Mouse (Mus musculus): ENCODE data around the gene Gm13199. TPM values are rescaled to one million over a fixed set of nuclear protein-coding genes. Genes with fewer than 3 reads are reported as not detected.

Gene Gm13199
- total RNA-seq (2014; rRNA removed) (0.31 and 2.8 TPM in 2 replicates), polyA plus RNA-seq (2015; fragmentation: Nextera tagmentation; extraction: Ambion mirVana) (0.28 and 0.38 TPM in 2 replicates)

- H3K4me3 ChIP-seq (ENCODE audit: low read depth, low read length) = no peak within 1 kb of the TSS
- H3K4me1 ChIP-seq (ENCODE audit: insufficient read depth) = no peaks in the 10 kb centered on the region
- ATAC-seq = no peak
- 87% methylated on average over 3 of the region's 3 CpGs for WGBS
- no peak within 1 kb of the TSS for H3K4me2 ChIP-seq (ENCODE audit: low read depth)
- H3K9ac ChIP-seq = no peak within 1 kb of the TSS
- H3K36me3 ChIP-seq (ENCODE audit: insufficient read depth) = peaks cover 37% of the 10 kb centered on the region
- DNase-seq = no peak
- H3K27me3 ChIP-seq (ENCODE audit: insufficient read depth, low read length) = no peaks in the 10 kb centered on the region
- H3K9me3 ChIP-seq (ENCODE audit: low read length) = no peaks in the 10 kb centered on the region
- no peak within 1 kb of the TSS for H3K27ac ChIP-seq (ENCODE audit: low read depth, low read length)
- no peak for TF ChIP-seq CTCF (IDR thresholded peaks at IDR 0.05; ENCODE audit: low read depth)
Measured at GRCm38 (mm10) chr2:5862834-5863233, at the start of gene Gm13199. Gm13199 (minus strand) TSS chr2:5862934.

DNA sequence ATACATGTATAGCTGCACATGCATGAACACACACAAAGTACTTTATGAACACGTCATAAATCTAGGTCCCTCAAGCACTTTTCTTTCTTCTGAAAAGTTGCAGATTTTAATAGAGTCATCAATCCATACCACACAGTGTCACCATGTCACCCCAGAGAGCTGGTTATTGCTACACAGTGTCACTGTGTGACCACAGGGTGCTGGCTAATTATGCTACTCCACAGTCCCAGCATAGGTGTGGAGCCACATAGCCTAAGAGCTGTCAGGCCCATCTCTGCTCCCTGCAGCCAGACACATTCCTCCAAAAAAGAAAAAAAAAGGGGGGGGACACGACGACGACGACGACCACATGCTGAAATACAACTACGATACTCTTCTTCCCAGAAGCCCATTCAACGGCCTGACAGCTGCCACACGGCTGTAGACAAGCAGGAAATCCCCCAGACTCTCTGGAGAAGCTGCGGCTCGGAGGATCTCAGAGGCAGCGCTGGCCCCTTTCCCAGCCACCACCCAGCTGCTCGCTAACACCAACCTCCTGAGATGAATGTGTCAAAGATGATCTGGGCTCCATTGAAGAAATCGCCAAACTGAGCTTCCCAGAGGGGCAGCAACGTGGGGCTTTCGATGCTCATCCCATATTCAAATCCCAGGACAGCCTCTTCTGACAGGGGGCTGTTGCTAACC is 48.7 kb upstream of the Gm13199 start:
- ATAC-seq = peak; percentile 60
- Histone ChIP-seq H3K9me3 (ENCODE audit: low read length) (no peaks in the 10 kb centered on the region), H3K27me3 (ENCODE audit: insufficient read depth, low read length) (no peaks in the 10 kb centered on the region), H3K36me3 (ENCODE audit: insufficient read depth) (peaks cover 20% of the 10 kb centered on the region), H3K4me1 (ENCODE audit: insufficient read depth) (no peaks in the 10 kb centered on the region; the same call in 1 of the 2 replicates), H3K27ac (ENCODE audit: low read depth, low read length) (no peak overlapping the region), H3K4me3 (ENCODE audit: low read depth, low read length) (no peak overlapping the region), H3K4me2 (ENCODE audit: low read depth) (no peak overlapping the region), H3K9ac (no peak overlapping the region)
- 57% methylated on average over 16 of the region's 16 CpGs for WGBS
- no peak for TF ChIP-seq CTCF (IDR thresholded peaks at IDR 0.05; ENCODE audit: low read depth)
- peak; percentile 26 for DNase-seq

GRCm38 (mm10) chr2:5906625-5907024 is 43.9 kb upstream of the Gm13199 start:
- H3K4me2 ChIP-seq (ENCODE audit: low read depth) = no peak overlapping the region
- H3K4me3 ChIP-seq (ENCODE audit: low read depth, low read length) = no peak overlapping the region
- no peaks in the 10 kb centered on the region for H3K9me3 ChIP-seq (ENCODE audit: low read length)
- no peaks in the 10 kb centered on the region; the same call in 1 of the 2 replicates for H3K4me1 ChIP-seq (ENCODE audit: insufficient read depth)
- ATAC-seq (no peak), DNase-seq (peak; percentile 60)
- 46% methylated on average over 3 of the region's 3 CpGs for WGBS
- H3K27ac ChIP-seq (ENCODE audit: low read depth, low read length) = no peak overlapping the region
- H3K36me3 ChIP-seq (ENCODE audit: insufficient read depth) = peaks cover 24% of the 10 kb centered on the region
- no peak overlapping the region for H3K9ac ChIP-seq
- TF ChIP-seq CTCF (IDR thresholded peaks at IDR 0.05; ENCODE audit: low read depth) = peak; percentile 67
- H3K27me3 ChIP-seq (ENCODE audit: insufficient read depth, low read length) = no peaks in the 10 kb centered on the region

- DNase-seq = peak; percentile 67
- Histone ChIP-seq H3K27ac (ENCODE audit: low read depth, low read length) (no peak overlapping the region), H3K27me3 (ENCODE audit: insufficient read depth, low read length) (no peaks in the 10 kb centered on the region), H3K4me1 (ENCODE audit: insufficient read depth) (no peaks in the 10 kb centered on the region), H3K4me3 (ENCODE audit: low read depth, low read length) (no peak overlapping the region), H3K9me3 (ENCODE audit: low read length) (no peaks in the 10 kb centered on the region), H3K4me2 (ENCODE audit: low read depth) (no peak overlapping the region), H3K36me3 (ENCODE audit: insufficient read depth) (peaks cover 20% of the 10 kb centered on the region), H3K9ac (no peak overlapping the region)
- peak; percentile 66 for ATAC-seq
- WGBS = 26% methylated on average over 5 of the region's 5 CpGs
- TF ChIP-seq CTCF (IDR thresholded peaks at IDR 0.05; ENCODE audit: low read depth) = no peak
Measured at GRCm38 (mm10) chr2:5906092-5906491, 43.4 kb upstream of the Gm13199 start.

GRCm38 (mm10) chr2:5900145-5900544 is 37.4 kb upstream of the Gm13199 start:
- ATAC-seq = no peak
- H3K9ac ChIP-seq = no peak overlapping the region
- peak; percentile 16 for DNase-seq
- H3K36me3 ChIP-seq (ENCODE audit: insufficient read depth) = peaks cover 17% of the 10 kb centered on the region
- no peaks in the 10 kb centered on the region for H3K4me1 ChIP-seq (ENCODE audit: insufficient read depth)
- peak; percentile 59 for TF ChIP-seq CTCF (IDR thresholded peaks at IDR 0.05; ENCODE audit: low read depth)
- H3K27me3 ChIP-seq (ENCODE audit: insufficient read depth, low read length) = no peaks in the 10 kb centered on the region
- H3K9me3 ChIP-seq (ENCODE audit: low read length) = no peaks in the 10 kb centered on the region
- WGBS = 50% methylated on average over 5 of the region's 5 CpGs
- H3K4me3 ChIP-seq (ENCODE audit: low read depth, low read length) = no peak overlapping the region
- no peak overlapping the region for H3K27ac ChIP-seq (ENCODE audit: low read depth, low read length)
- H3K4me2 ChIP-seq (ENCODE audit: low read depth) = no peak overlapping the region

GRCm38 (mm10) chr2:5894843-5895570 is 32.3 kb upstream of the Gm13199 start, which contains the start of gene Sec61a2:
Sec61a2 (minus strand) TSS chr2:5895432.
- H3K27ac ChIP-seq (ENCODE audit: low read depth, low read length) = peak within 1 kb of the TSS; percentile 84
- peak within 1 kb of the TSS; percentile 93 for H3K4me3 ChIP-seq (ENCODE audit: low read depth, low read length)
- no peaks in the 10 kb centered on the region for H3K27me3 ChIP-seq (ENCODE audit: insufficient read depth, low read length)
- DNase-seq = peak; percentile 96
- TF ChIP-seq CTCF (IDR thresholded peaks at IDR 0.05; ENCODE audit: low read depth) = 0 out of 2 replicates have a peak, but pooled peaks have one; percentile 22
- peak; percentile 98 for ATAC-seq
- H3K9ac ChIP-seq = peak within 1 kb of the TSS; percentile 89
- peaks cover 11% of the 10 kb centered on the region for H3K36me3 ChIP-seq (ENCODE audit: insufficient read depth)
- H3K9me3 ChIP-seq (ENCODE audit: low read length) = no peaks in the 10 kb centered on the region
- under 1% methylated on average over 61 of the region's 62 CpGs for WGBS
- no peaks in the 10 kb centered on the region for H3K4me1 ChIP-seq (ENCODE audit: insufficient read depth)
- peak within 1 kb of the TSS; percentile 59 for H3K4me2 ChIP-seq (ENCODE audit: low read depth)

- no peak for TF ChIP-seq CTCF (IDR thresholded peaks at IDR 0.05; ENCODE audit: low read depth)
- peaks cover 11% of the 10 kb centered on the region for H3K36me3 ChIP-seq (ENCODE audit: insufficient read depth)
- H3K27me3 ChIP-seq (ENCODE audit: insufficient read depth, low read length) = no peaks in the 10 kb centered on the region
- 36% methylated on average over 11 of the region's 11 CpGs for WGBS
- ATAC-seq (0 out of 2 replicates have a peak, but pooled peaks have one; percentile 9), DNase-seq (peak; percentile 30)
- H3K4me2 ChIP-seq (ENCODE audit: low read depth) = peak overlapping the region; percentile 59
- H3K9ac ChIP-seq = peak overlapping the region; percentile 89
- H3K27ac ChIP-seq (ENCODE audit: low read depth, low read length) = no peak overlapping the region; the same call in 1 of the 2 replicates
- H3K4me1 ChIP-seq (ENCODE audit: insufficient read depth) = no peaks in the 10 kb centered on the region
- H3K9me3 ChIP-seq (ENCODE audit: low read length) = no peaks in the 10 kb centered on the region
- peak overlapping the region; percentile 93 for H3K4me3 ChIP-seq (ENCODE audit: low read depth, low read length)
Measured at GRCm38 (mm10) chr2:5894296-5894695, 31.6 kb upstream of the Gm13199 start.
